Mouse (Mus musculus): ENCODE data around the gene Btbd35f14.
"Not testable (repeated sequence)": the region's sequence is repeated elsewhere in the genome, so short reads cannot be mapped to it uniquely, and the experiment has no call there.

GRCm38 (mm10) chrX:33656872-33657271 is 45.3 kb downstream of the Btbd35f14 start, which contains the start of gene Btbd35f13:
- not testable (repeated sequence) for TF ChIP-seq CTCF (IDR thresholded peaks at IDR 0.05; ENCODE audit: low read depth, low read length); TAL1 (conservative IDR thresholded peaks at IDR 0.05; ENCODE audit: low read depth, low read length); GATA1 (IDR thresholded peaks at IDR 0.05; ENCODE audit: borderline replicate concordance, low read length); POLR2AphosphoS5 (IDR thresholded peaks at IDR 0.05; ENCODE audit: insufficient replicate concordance, low read depth, low read length)

Data from G1E (cell line).